Mouse (Mus musculus) limb, embryonic 10.5 days (tissue): Measurements from ENCODE around the gene Creg2. TPM values are rescaled to one million over a fixed set of nuclear protein-coding genes. Genes with fewer than 3 reads are reported as not detected.
"Not testable (repeated sequence)": the region's sequence is repeated elsewhere in the genome, so short reads cannot be mapped to it uniquely, and the experiment has no call there.

Experiments used
- DNase-seq: peaks from one replicate; pipeline ENCODE4 v3.0.0-alpha.2; 2017; ENCODE audit warnings: low spot score
- H3K27ac ChIP-seq: fragments of 300-500 bp; sonication (generic); 2 replicates; pipeline ENCODE4 v1.5.1; 2016; ENCODE audit warnings: mild to moderate bottlenecking
- H3K27me3 ChIP-seq: fragments of 300-500 bp; sonication (generic); 2 replicates; pipeline ENCODE4 v1.6.1; 2016; ENCODE audit warnings: low read depth, mild to moderate bottlenecking; ENCODE audit not compliant: poor library complexity, severe bottlenecking
- H3K36me3 ChIP-seq: fragments of 300-500 bp; sonication (generic); 2 replicates; pipeline ENCODE4 v1.6.1; 2016; ENCODE audit warnings: mild to moderate bottlenecking, moderate library complexity
- H3K4me1 ChIP-seq: fragments of 300-500 bp; sonication (generic); 2 replicates; pipeline ENCODE4 v1.6.1; 2016
- H3K4me3 ChIP-seq: fragments of 300-500 bp; sonication (generic); 2 replicates; pipeline ENCODE4 v1.5.1; 2016; ENCODE audit warnings: mild to moderate bottlenecking, moderate library complexity
- H3K9me3 ChIP-seq: fragments of 300-500 bp; sonication (generic); replicated peaks from 2 replicates; pipeline ENCODE4 v1.6.1; 2016; ENCODE audit warnings: mild to moderate bottlenecking
- WGBS: fragments of 180-500 bp; shearing (Covaris S2); methylation state at CpG from one replicate; pipeline ENCODE4 v1.1.7; 2016; 5-methylcytosine and 5-hydroxymethylcytosine counted together
- polyA plus RNA-seq: library from polyadenylated mRNA; unstranded; fragments of >200 nt; fragmentation: Nextera tagmentation; extraction: Ambion mirVana; gene quantifications from 2 replicates; pipeline ENCODE4 v1.2.1, GENCODE M21; 2016

Gene Creg2
- polyA plus RNA-seq, 1 experiment from 2014 or later: 0.06 TPM

DNA sequence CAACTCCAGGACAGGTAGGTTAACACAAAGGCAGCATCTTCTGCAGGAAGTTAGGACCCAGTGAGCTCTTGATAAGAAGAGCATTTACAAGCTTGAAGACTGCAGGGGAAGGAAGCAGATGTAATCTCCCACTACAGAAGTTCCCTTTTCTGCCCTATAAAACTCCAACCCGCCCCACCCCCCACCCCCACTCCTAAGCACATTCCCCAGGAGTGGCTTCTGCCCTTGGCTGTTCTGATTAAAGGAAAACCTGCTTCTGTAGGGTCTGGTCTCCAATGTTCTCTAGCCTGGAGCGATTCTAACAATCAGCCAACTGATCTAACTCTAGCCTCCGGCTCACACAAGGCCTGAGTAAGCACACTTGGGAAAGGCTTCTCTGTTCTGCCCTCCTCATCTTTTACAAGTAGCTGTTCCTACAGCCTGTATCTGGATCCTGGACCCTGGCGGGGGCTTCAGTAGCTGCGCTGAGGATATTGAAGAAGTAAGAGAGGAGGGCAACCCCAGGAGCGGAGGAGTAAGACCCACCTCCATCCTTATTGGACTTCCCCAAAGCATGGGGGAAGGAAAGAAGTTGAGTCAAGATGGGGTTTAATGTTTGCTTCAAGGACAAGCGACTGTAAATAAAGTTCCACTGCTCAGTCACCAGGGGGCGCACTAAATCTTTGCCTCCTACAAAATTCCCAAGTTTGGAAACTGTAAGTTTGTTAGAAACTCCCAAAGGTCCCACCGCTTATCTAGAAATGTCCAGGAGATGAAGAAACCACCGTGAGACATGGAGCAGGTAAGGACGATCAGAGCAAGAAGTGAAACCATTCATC, 36.6 kb downstream of the Creg2 start:
- Histone ChIP-seq H3K4me1 (peaks cover 17% of the 10 kb centered on the region), H3K9me3 (no peaks in the 10 kb centered on the region), H3K27me3 (no peaks in the 10 kb centered on the region), H3K4me3 (no peak overlapping the region), H3K36me3 (no peaks in the 10 kb centered on the region), H3K27ac (peak overlapping the region; percentile 61; the same call in 1 of the 2 replicates)
- peak; percentile 81 for DNase-seq
- 22% methylated on average over 11 of the region's 11 CpGs for WGBS

DNA sequence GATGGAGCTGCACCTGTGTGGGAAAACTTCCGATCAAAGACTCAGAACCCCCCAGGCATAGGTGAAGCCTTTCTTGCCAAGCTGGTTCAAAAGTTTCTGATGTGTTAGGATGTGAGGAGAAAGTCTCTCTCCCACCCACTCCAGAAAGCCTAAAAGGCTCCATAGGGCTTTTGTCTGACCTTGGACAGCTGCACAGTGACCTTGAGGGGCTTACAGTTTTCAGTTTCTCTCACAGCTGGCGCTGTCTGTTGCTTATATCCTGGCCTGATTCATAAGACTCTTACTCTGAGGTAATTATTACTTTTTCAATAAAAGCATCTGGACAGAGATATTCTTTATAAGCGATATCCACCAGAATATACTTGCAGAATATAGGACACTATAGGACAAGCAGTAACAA, 38.2 kb downstream of the Creg2 start:
- WGBS: 91% methylated on average over 3 of the region's 3 CpGs
- Histone ChIP-seq H3K27me3 (no peaks in the 10 kb centered on the region), H3K9me3 (no peaks in the 10 kb centered on the region), H3K4me1 (peaks cover 23% of the 10 kb centered on the region), H3K27ac (no peak overlapping the region), H3K4me3 (no peak overlapping the region), H3K36me3 (no peaks in the 10 kb centered on the region)
- no peak for DNase-seq

DNA sequence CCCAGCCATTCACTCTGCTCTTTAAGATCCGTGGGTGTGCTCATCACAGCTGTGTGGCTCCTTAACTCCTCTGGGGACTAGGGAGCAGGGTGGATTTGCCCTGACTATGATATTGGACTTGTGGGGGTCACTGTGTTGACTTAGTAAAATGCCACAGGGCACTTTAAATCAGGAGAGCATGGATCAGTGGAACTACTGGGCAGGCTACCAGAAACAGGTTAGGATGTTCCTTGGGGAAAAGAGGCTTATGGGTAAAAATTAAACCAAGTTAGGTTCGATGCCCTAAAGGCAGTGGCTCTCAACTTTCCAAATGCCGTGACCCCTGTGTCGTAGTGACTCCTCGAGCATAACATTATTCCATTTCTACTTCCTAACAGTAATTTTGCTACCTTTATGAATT, 38.8 kb downstream of the Creg2 start:
- 82% methylated on average over 5 of the region's 5 CpGs for WGBS

DNA sequence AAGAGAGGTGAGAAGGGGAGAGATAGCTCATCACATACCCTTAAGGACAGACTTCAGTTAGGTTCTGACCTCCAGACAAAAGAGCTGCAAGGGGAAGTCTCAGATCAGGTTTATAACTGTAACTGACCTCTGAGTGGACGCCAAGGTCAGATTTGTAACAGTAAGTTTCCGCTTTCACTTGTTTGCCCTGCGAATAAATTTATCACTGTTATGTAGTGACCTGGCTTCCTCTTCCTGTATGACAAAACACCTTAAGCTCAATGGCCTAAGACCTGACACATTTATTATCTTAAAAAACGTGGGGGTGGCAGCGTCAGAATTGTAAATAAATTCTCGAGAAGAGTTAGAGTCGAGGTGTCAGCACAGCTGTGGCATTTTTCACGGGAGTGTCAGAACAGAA, 42.7 kb downstream of the Creg2 start:
- Histone ChIP-seq H3K27ac (no peak overlapping the region), H3K36me3 (no peaks in the 10 kb centered on the region), H3K27me3 (no peaks in the 10 kb centered on the region), H3K9me3 (no peaks in the 10 kb centered on the region), H3K4me3 (no peak overlapping the region), H3K4me1 (peaks cover 16% of the 10 kb centered on the region)
- WGBS: 48% methylated on average over 8 of the region's 8 CpGs
- DNase-seq: no peak

More for the DNA sequence above, 38.8 kb downstream of the Creg2 start:
- DNase-seq: no peak
- no peaks in the 10 kb centered on the region for H3K9me3 ChIP-seq
- H3K4me3 ChIP-seq: no peak overlapping the region
- H3K27ac ChIP-seq: no peak overlapping the region
- no peaks in the 10 kb centered on the region for H3K36me3 ChIP-seq
- H3K27me3 ChIP-seq: no peaks in the 10 kb centered on the region
- H3K4me1 ChIP-seq: peaks cover 23% of the 10 kb centered on the region

DNA sequence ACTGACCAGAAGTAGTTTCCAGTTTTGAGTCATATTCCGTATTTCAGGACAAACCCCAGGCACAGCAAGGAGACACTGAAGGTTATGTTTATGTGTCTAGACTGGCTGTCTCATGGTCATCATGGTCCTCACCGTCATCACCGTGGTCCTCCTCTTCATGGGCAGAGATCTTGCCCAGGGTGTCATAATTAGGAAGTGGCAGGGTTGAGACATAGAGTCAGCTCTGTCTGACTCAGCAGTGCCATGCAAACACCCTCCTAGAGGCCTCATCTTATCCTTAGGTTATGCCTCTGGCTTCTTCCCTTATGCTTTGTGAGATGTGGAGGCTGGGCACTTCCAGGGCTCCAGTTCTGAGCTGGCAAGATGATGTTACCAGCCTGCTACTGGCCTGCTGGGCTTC, 48.8 kb downstream of the Creg2 start:
- DNase-seq: no peak
- H3K4me3 ChIP-seq: no peak overlapping the region
- H3K4me1 ChIP-seq: peaks cover 15% of the 10 kb centered on the region
- H3K27me3 ChIP-seq: no peaks in the 10 kb centered on the region
- no peaks in the 10 kb centered on the region for H3K36me3 ChIP-seq
- 93% methylated on average over 3 of the region's 3 CpGs for WGBS
- H3K27ac ChIP-seq: no peak overlapping the region
- no peaks in the 10 kb centered on the region for H3K9me3 ChIP-seq

DNA sequence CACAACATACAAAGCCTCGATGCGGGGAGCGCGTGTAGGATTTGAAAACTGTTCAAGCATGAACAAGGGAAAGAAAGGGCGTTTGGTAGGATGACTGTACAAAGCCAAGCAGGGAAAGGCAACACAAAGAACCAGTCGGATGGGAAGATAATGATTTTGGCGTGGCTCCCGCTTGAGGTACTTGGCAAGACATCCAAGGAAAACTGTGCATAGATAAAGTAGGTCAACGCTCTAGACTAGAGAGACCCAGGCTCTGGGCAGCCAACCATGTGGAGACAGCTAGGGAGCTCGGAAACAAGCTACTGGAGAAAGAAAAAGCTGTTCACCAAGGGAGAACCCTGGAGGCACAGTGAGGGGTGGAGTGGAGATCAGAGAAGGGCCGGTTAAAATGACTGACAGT, 52.5 kb downstream of the Creg2 start:
- Histone ChIP-seq H3K36me3 (no peaks in the 10 kb centered on the region), H3K4me3 (no peak overlapping the region), H3K27ac (no peak overlapping the region), H3K9me3 (no peaks in the 10 kb centered on the region), H3K4me1 (peaks cover 10% of the 10 kb centered on the region), H3K27me3 (no peaks in the 10 kb centered on the region)
- DNase-seq: no peak
- 87% methylated on average over 11 of the region's 11 CpGs for WGBS

DNA sequence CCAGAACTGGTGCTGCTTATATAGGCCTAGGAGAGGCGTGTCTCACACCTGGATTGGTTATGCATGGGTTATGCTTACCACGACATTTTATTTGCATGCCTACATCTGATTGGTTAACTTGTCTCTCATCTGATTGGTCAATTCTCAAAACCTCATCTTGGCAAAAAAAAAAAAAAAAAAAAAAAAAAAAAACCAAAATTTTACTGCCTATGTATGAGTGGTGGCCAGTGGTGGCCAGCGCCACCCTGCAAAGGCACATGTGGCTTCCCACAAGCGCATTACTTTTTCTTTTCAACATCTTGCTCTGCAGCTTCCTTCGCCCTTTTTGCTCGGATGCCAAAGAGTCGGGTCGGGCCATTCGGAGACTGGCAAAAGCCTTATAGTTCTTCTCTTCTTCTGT, 54.1 kb downstream of the Creg2 start:
- DNase-seq, H3K27me3 ChIP-seq, H3K27ac ChIP-seq, H3K9me3 ChIP-seq, H3K4me3 ChIP-seq, H3K36me3 ChIP-seq: not testable (repeated sequence)
- 89% methylated on average over 9 of the region's 9 CpGs for WGBS
- H3K4me1 ChIP-seq: peaks cover 11% of the 10 kb centered on the region

DNA sequence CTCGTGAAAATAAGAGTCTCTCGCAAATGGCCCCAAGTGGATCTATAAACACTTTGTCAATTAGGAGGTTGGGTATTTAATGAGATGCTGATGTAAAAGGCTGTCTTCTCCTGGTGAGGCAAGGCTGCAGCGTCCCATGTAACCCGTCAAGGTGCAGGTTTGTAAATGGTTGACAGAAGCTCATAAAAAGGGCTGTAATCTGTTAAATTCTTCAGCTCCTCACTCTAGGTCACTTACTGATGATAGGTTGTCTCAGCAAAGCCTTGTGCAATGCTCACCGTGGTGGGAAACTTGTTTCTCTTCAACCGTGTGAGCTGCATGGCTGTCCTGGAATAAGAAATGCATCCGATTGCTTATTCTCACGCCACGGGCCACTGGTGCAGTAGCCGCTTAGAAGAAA, 57.4 kb downstream of the Creg2 start:
- Histone ChIP-seq H3K27ac (no peak overlapping the region), H3K4me1 (0 out of 2 replicates have a peak, but pooled peaks cover 3% of the 10 kb centered on the region), H3K36me3 (no peaks in the 10 kb centered on the region), H3K9me3 (no peaks in the 10 kb centered on the region), H3K27me3 (no peaks in the 10 kb centered on the region), H3K4me3 (no peak overlapping the region)
- 70% methylated on average over 10 of the region's 10 CpGs for WGBS
- DNase-seq: no peak

DNA sequence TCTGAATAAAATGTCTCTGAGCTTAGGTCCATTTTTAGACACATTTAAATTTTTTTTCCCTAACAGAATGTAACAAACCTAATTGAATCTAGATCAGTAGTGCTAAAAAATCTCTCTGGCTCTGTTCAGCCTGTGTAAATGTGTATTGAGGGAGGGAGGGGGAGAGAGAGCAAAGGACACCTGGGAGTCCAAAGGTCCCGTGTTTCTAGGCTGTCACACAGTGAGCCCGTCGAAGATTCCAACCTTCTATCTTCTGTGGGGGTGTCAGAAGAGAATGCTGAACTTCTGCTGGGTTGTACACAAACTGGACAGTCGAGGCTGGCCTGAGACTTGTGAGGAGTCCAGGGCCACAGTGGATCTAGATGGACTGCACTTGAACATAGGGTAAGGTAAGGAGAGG, 59.2 kb downstream of the Creg2 start:
- no peak overlapping the region for H3K4me3 ChIP-seq
- 85% methylated on average over 4 of the region's 4 CpGs for WGBS
- no peak for DNase-seq

DNA sequence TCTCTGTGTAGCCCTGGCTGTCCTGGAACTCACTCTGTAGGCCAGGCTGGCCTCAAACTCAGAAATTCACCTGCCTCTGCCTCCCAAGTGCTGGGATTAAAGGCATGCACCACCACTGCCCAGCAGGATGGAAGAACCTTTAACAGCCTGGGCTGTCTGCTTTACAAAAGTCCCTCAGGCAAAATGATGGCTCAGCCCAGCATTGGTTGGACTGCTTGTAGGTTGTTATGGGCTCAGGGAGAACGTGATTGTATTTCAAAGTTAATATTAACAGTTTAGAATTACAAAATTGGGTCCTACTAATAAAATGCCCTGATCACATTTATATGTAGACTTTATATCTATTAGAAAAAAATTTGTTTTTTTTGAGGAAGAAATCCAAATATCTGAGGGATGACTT, 59.7 kb downstream of the Creg2 start:
- H3K4me3 ChIP-seq, DNase-seq, H3K9me3 ChIP-seq, H3K27me3 ChIP-seq, H3K36me3 ChIP-seq, H3K4me1 ChIP-seq, H3K27ac ChIP-seq: not testable (repeated sequence)
- WGBS: 80% methylated on average over 1 of the region's 1 CpGs

More for the DNA sequence above, 59.2 kb downstream of the Creg2 start:
- Histone ChIP-seq H3K9me3 (no peaks in the 10 kb centered on the region), H3K36me3 (no peaks in the 10 kb centered on the region), H3K4me1 (0 out of 2 replicates have a peak, but pooled peaks cover 3% of the 10 kb centered on the region), H3K27ac (no peak overlapping the region), H3K27me3 (no peaks in the 10 kb centered on the region)

DNA sequence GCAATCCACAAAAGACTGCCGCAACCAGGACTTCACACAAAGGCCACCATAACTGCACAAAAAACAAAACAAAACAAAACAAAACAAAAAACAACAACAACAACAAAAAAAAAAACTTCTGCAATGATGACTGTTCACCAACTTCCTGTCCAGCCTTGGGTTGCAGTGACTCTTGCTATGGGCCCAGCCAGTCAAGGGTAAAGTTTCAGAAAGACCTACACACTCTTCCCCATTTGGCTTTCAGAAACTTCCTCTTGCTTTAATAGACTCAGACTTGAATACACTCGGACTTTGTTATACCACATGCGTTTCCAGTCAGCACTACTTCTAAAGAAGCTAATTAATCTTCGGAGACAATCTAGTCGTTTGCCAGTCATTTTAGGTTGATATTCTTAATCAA, 61.1 kb downstream of the Creg2 start:
- no peaks in the 10 kb centered on the region for H3K9me3 ChIP-seq
- 80% methylated on average over 5 of the region's 5 CpGs for WGBS
- no peaks in the 10 kb centered on the region for H3K36me3 ChIP-seq
- no peaks in the 10 kb centered on the region for H3K27me3 ChIP-seq
- no peak overlapping the region for H3K27ac ChIP-seq
- no peak overlapping the region for H3K4me3 ChIP-seq
- no peak for DNase-seq
- 0 out of 2 replicates have a peak, but pooled peaks cover 3% of the 10 kb centered on the region for H3K4me1 ChIP-seq

DNA sequence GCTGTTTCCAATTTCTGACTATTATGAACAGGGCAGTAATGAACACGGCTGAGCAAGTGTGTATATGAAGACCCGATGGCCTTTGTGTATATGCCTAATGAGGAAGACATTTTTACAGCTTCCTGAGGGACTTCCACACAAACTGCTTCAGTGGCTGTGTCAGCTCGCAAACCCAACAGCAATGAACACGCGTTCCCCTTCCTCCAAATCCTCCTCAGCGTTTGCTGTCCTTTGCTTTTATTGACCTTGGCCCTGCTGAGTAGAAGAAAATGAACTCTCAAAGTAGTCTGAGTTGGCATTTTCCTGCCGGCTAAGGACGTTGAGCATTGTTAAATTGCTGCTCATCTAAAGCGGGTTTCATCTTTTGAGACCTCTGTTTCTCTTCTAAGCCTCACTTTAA, 65.9 kb downstream of the Creg2 start:
- Histone ChIP-seq H3K4me1 (no peaks in the 10 kb centered on the region), H3K27me3 (no peaks in the 10 kb centered on the region), H3K9me3 (no peaks in the 10 kb centered on the region), H3K4me3 (no peak overlapping the region), H3K27ac (no peak overlapping the region), H3K36me3 (no peaks in the 10 kb centered on the region)
- no peak for DNase-seq
- 85% methylated on average over 9 of the region's 9 CpGs for WGBS

DNA sequence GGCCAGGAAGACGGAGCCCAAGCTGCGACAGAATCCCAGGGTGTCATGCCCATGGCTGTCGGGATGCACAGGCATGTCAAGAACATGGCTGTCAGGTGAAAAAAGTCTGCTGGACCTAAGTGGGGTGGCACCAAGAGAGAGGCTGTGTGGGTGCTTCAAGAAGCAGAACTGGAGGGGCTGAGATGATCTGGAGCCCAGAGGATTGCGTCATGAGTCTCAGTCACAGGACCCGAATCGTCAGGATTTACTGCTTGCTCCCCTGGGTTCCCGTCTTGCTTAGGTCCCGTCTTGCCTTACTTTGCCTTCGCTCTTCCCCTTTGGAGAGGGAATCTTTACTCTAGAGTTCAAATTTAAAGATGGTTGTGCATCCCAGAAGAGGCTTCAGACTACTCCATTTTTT, 68.1 kb downstream of the Creg2 start:
- no peak for DNase-seq
- H3K4me1 ChIP-seq: peaks cover 5% of the 10 kb centered on the region; the same call in 1 of the 2 replicates
- no peaks in the 10 kb centered on the region for H3K27me3 ChIP-seq
- H3K9me3 ChIP-seq: no peaks in the 10 kb centered on the region
- no peak overlapping the region for H3K27ac ChIP-seq
- H3K36me3 ChIP-seq: no peaks in the 10 kb centered on the region
- 90% methylated on average over 9 of the region's 9 CpGs for WGBS
- no peak overlapping the region for H3K4me3 ChIP-seq

DNA sequence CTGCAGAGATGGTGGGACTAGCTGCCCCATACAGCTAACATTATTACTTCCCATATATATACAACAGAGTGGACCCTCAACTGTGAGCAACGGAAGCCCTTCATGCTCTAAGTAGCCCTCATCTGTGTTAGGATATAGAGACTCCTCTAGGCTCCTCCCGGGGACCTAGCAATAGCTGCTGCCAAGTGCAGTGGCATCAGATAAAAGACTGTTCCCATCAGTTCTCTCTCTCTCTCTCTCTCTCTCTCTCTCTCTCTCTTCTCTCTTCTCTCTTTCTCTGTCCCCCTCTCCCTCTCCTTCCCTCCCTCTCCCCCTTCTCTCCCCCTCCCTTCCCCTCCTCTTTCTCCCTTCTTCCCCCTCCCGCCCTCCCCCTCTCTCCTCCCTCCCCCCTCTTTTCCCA, 70.1 kb downstream of the Creg2 start:
- no peak for DNase-seq
- no peaks in the 10 kb centered on the region for H3K36me3 ChIP-seq
- WGBS: 86% methylated on average over 2 of the region's 3 CpGs

More for the DNA sequence above, 70.1 kb downstream of the Creg2 start:
- no peaks in the 10 kb centered on the region for H3K27me3 ChIP-seq
- no peaks in the 10 kb centered on the region for H3K9me3 ChIP-seq
- no peak overlapping the region for H3K27ac ChIP-seq
- peaks cover 14% of the 10 kb centered on the region for H3K4me1 ChIP-seq
- no peak overlapping the region for H3K4me3 ChIP-seq
